ENCODE assay signal across 26 mouse cellular contexts in genomic region chr1:135493862-135494261, GRCm38 (mm10).
DNase-seq lines count a peak whose midpoint lies in the region; ATAC-seq and TF ChIP-seq lines count a peak whose summit lies in the region.
"Had no signal": no experiment of that assay in that cellular context is flagged by ENCODE, and none has a peak within 500 bp of the region (broad histone marks: within the 10 kb centered on the region; RNA-seq: fewer than 3 reads in every experiment).

No protein-coding gene starts in this region.

- TF ChIP-seq CTCF in heart, postnatal 0 days (IDR thresholded peaks at IDR 0.05; ENCODE audit: low read depth), result no peak

- H3K4me3 ChIP-seq in heart, embryonic 12.5 days, result no peak overlapping the region
- no peak overlapping the region for H3K4me3 ChIP-seq in heart, postnatal 0 days (ENCODE audit: low read depth, low read length)
- no peak overlapping the region for H3K4me3 ChIP-seq in midbrain, embryonic 16.5 days (ENCODE audit: low read depth, low read length)
- H3K4me3 ChIP-seq: embryonic facial prominence, embryonic 13.5 days; embryonic facial prominence, embryonic 15.5 days; erythroblast, embryonic 14.5 days; forebrain, embryonic 10.5 days; forebrain, embryonic 12.5 days had no signal

- WGBS in heart, embryonic 12.5 days, result 59% methylated on average over 6 of the region's 6 CpGs
- WGBS in heart, postnatal 0 days, result 53% methylated on average over 6 of the region's 6 CpGs
- WGBS in midbrain, embryonic 16.5 days, result 83% methylated on average over 6 of the region's 6 CpGs

- H3K9ac ChIP-seq in heart, embryonic 12.5 days, result no peak overlapping the region
- no peak overlapping the region for H3K9ac ChIP-seq in heart, postnatal 0 days (replicated peaks; ENCODE audit: low read depth, low read length)
- H3K9ac ChIP-seq in midbrain, embryonic 16.5 days (ENCODE audit: low read depth, low read length), result no peak overlapping the region
- H3K9ac ChIP-seq: embryonic facial prominence, embryonic 13.5 days; embryonic facial prominence, embryonic 15.5 days; forebrain, embryonic 12.5 days had no signal

- no peaks in the 10 kb centered on the region for H3K9me3 ChIP-seq in heart, embryonic 12.5 days (replicated peaks)
- H3K9me3 ChIP-seq in heart, postnatal 0 days (replicated peaks; ENCODE audit: control insufficient read depth, low read length), result no peaks in the 10 kb centered on the region
- H3K9me3 ChIP-seq in midbrain, embryonic 16.5 days (replicated peaks; ENCODE audit: control insufficient read depth, low read length, poor library complexity, severe bottlenecking), result no peaks in the 10 kb centered on the region
- H3K9me3 ChIP-seq: embryonic facial prominence, embryonic 13.5 days; embryonic facial prominence, embryonic 15.5 days; forebrain, embryonic 10.5 days; forebrain, embryonic 12.5 days; G1E had no signal

- intact Hi-C loops in heart, postnatal 25 days (cut with DNase I), result no loop called here

- H3K4me1 ChIP-seq in heart, embryonic 12.5 days (replicated peaks), result peaks cover 83% of the 10 kb centered on the region
- H3K4me1 ChIP-seq in heart, postnatal 0 days (ENCODE audit: control insufficient read depth, insufficient read depth), result peaks cover 18% of the 10 kb centered on the region
- H3K4me1 ChIP-seq in midbrain, embryonic 16.5 days (ENCODE audit: control insufficient read depth, insufficient read depth, low read length), result peaks cover 22% of the 10 kb centered on the region

- no peak overlapping the region for H3K27ac ChIP-seq in heart, embryonic 12.5 days (ENCODE audit: poor library complexity, severe bottlenecking)
- 0 out of 2 replicates have a peak overlapping the region, but pooled peaks have one; percentile 5 for H3K27ac ChIP-seq in heart, postnatal 0 days (ENCODE audit: low read depth)
- H3K27ac ChIP-seq in midbrain, embryonic 16.5 days (ENCODE audit: low read length), result no peak overlapping the region
- H3K27ac ChIP-seq: embryonic facial prominence, embryonic 13.5 days; embryonic facial prominence, embryonic 15.5 days; forebrain, embryonic 10.5 days; forebrain, embryonic 12.5 days had no signal

- peak; percentile 90 for DNase-seq in heart, adult 11 months
- no peak for DNase-seq in heart, postnatal 0 days (ENCODE audit: low spot score)
- DNase-seq in heart, postnatal 25 days (ENCODE audit: low spot score), result no peak
- DNase-seq: adrenal gland, adult 8-10 months; adrenal gland, postnatal 14 days; adrenal gland, postnatal 36 days; B cell, adult 2 months; cerebellum, adult 11-12 months; cerebellum, adult 2 months; cerebellum, adult 9-10 months; cerebellum, postnatal 10 days; cerebellum, postnatal 25 days had no signal

- no peak for TF ChIP-seq EP300 in heart, postnatal 0 days (IDR thresholded peaks at IDR 0.05; ENCODE audit: low read depth)

- H3K36me3 ChIP-seq in heart, embryonic 12.5 days, result peaks cover under 1% of the 10 kb centered on the region; the same call in 1 of the 2 replicates
- 0 out of 2 replicates have a peak, but pooled peaks cover under 1% of the 10 kb centered on the region for H3K36me3 ChIP-seq in heart, postnatal 0 days (replicated peaks; ENCODE audit: control insufficient read depth, insufficient read depth, low read length)
- H3K36me3 ChIP-seq in midbrain, embryonic 16.5 days (ENCODE audit: control insufficient read depth, insufficient read depth, low read length), result no peaks in the 10 kb centered on the region
- H3K36me3 ChIP-seq: embryonic facial prominence, embryonic 13.5 days; embryonic facial prominence, embryonic 15.5 days; forebrain, embryonic 12.5 days; G1E had no signal

- no peaks in the 10 kb centered on the region for H3K27me3 ChIP-seq in heart, embryonic 12.5 days (replicated peaks)
- H3K27me3 ChIP-seq in heart, postnatal 0 days (ENCODE audit: control insufficient read depth, insufficient read depth, low read length), result no peaks in the 10 kb centered on the region
- H3K27me3 ChIP-seq in midbrain, embryonic 16.5 days (ENCODE audit: control insufficient read depth, insufficient read depth, low read depth, low read length), result no peaks in the 10 kb centered on the region
- H3K27me3 ChIP-seq: CH12.LX; embryonic facial prominence, embryonic 13.5 days; embryonic facial prominence, embryonic 15.5 days; forebrain, embryonic 12.5 days; Patski had no signal

- ATAC-seq in heart, embryonic 12.5 days (ENCODE audit: insufficient number of reproducible peaks, low FRiP score), result no peak
- ATAC-seq in heart, postnatal 0 days (ENCODE audit: insufficient read depth, low read depth), result no peak
- no peak for ATAC-seq in midbrain, embryonic 16.5 days
- ATAC-seq: activated CD4-positive, CD25-positive, alpha-beta regulatory T cell, adult 4 months; CD4-positive, CD25-positive, alpha-beta regulatory T cell, adult 4 months; forebrain, embryonic 14.5 days; forebrain, embryonic 16.5 days; Patski had no signal

- H3K4me2 ChIP-seq in heart, embryonic 12.5 days, result no peak overlapping the region
- no peak overlapping the region for H3K4me2 ChIP-seq in heart, postnatal 0 days (ENCODE audit: low read depth, low read length)
- H3K4me2 ChIP-seq in midbrain, embryonic 16.5 days (ENCODE audit: low read length), result no peak overlapping the region
- H3K4me2 ChIP-seq: embryonic facial prominence, embryonic 13.5 days; embryonic facial prominence, embryonic 15.5 days; forebrain, embryonic 12.5 days had no signal
